Mouse (Mus musculus) hindbrain, embryonic 16.5 days (tissue): ENCODE measurements at regions not wholly inside any gene's neighbourhood (a gene's known extent, or its start where the extent isn't known, plus 50 kb on each side); places are given as distances from the start of the nearest gene placed in this dataset.

Experiments
- ATAC-seq: fragments of 200-750 bp; cut with Nextera tagmentation; 2 replicates; pipeline ENCODE4 v1.8.0; 2017; ENCODE audit warnings: moderate TSS enrichment, moderate library complexity
- H3K27ac ChIP-seq: fragments of 300-500 bp; sonication (generic); 2 replicates; pipeline ENCODE4 v1.5.1; 2014; ENCODE audit warnings: low read depth, mild to moderate bottlenecking, control low read depth, low read length, moderate library complexity
- H3K27me3 ChIP-seq: fragments of 300-500 bp; sonication (generic); replicated peaks from 2 replicates; pipeline ENCODE4 v1.6.1; 2014; ENCODE audit warnings: low read length; ENCODE audit not compliant: control insufficient read depth, insufficient read depth
- H3K36me3 ChIP-seq: fragments of 300-500 bp; sonication (generic); 2 replicates; pipeline ENCODE4 v1.6.1; 2014; ENCODE audit warnings: mild to moderate bottlenecking, low read length, moderate library complexity, mixed read lengths; ENCODE audit not compliant: control insufficient read depth, insufficient read depth
- H3K4me1 ChIP-seq: fragments of 300-500 bp; sonication (generic); 2 replicates; pipeline ENCODE4 v1.6.1; 2014; ENCODE audit warnings: low read depth, low read length; ENCODE audit not compliant: control insufficient read depth, insufficient read depth
- H3K4me2 ChIP-seq: fragments of 300-500 bp; sonication (generic); 2 replicates; pipeline ENCODE4 v1.6.1; 2014; ENCODE audit warnings: mild to moderate bottlenecking, low read length, control low read depth, moderate library complexity
- H3K4me3 ChIP-seq: fragments of 300-500 bp; sonication (generic); 2 replicates; pipeline ENCODE4 v1.5.1; 2014; ENCODE audit warnings: mild to moderate bottlenecking, low read length, control low read depth, moderate library complexity
- H3K9ac ChIP-seq: fragments of 300-500 bp; sonication (generic); 2 replicates; pipeline ENCODE4 v1.6.1; 2014; ENCODE audit warnings: low read depth, mild to moderate bottlenecking, control low read depth, low read length, moderate library complexity
- H3K9me3 ChIP-seq: fragments of 300-500 bp; sonication (generic); 2 replicates; pipeline ENCODE4 v1.6.1; 2014; ENCODE audit warnings: mild to moderate bottlenecking, low read length, moderate library complexity; ENCODE audit not compliant: control insufficient read depth
- WGBS: fragments of 180-500 bp; shearing (Covaris S2); extraction: QIAGEN DNeasy Blood & Tissue Kit; methylation state at CpG from one replicate; pipeline ENCODE4 v1.1.7; 2014; 5-methylcytosine and 5-hydroxymethylcytosine counted together

DNA sequence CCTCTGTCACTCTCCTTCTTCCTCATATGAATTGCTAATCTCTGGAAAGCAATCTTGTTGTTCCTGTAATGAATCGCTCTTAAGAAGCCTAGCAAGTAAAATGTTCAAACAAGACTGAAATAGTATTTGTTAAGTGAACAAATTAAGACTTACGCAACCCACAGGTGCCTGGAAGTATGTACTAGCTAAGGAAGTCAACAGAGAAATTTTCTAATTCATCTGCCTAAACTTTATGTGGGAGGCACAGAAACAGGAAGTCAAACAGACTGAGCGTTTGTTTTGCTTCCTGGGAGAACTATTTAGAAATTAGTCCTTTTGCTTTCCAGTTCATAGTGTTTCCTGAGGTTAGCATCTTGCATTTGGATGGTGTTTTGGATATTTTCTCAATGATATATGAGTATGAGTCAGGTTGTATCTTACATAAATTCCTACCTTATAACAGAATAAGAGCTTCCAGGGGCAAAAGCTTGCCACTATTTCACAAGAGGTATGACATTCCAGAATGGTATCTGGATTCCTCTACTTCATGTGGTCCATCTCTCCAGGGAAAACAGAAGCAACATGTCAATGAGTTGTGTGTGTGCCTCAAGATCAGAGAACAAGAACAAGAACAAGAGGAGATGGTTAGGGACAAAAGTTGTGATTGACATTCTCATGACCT is 87.5 kb upstream of the Rasa1 start:
- Histone ChIP-seq H3K4me3 (no peak overlapping the region), H3K4me2 (no peak overlapping the region), H3K4me1 (no peaks in the 10 kb centered on the region), H3K27me3 (no peaks in the 10 kb centered on the region), H3K9me3 (no peaks in the 10 kb centered on the region), H3K27ac (no peak overlapping the region), H3K9ac (no peak overlapping the region), H3K36me3 (no peaks in the 10 kb centered on the region)
- ATAC-seq, result no peak
- WGBS, result 89% methylated on average over 3 of the region's 3 CpGs

DNA sequence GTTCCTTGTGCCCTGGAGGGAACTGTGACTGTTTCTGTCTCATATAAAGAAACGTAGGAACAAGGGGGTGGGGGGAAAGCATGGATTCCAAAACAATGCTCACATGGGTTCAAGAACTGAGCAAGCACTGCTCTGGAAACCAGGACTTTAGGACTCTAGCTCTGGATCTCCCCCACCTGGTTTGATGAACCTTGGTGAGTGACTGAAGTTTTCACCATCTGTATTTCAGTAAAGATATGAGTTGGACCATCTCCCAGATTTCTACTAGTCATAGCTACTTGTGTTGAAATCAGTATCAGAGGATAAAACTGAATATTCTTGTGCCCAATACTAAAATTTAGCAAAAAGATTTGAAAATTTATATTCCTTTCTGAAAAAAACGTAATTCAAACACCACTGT is 70.7 kb upstream of the Rasa1 start:
- Histone ChIP-seq H3K36me3 (no peaks in the 10 kb centered on the region), H3K9ac (no peak overlapping the region), H3K9me3 (no peaks in the 10 kb centered on the region), H3K4me3 (no peak overlapping the region), H3K27me3 (no peaks in the 10 kb centered on the region), H3K27ac (no peak overlapping the region), H3K4me2 (no peak overlapping the region), H3K4me1 (no peaks in the 10 kb centered on the region)
- WGBS, result 75% methylated on average over 2 of the region's 2 CpGs
- no peak for ATAC-seq

DNA sequence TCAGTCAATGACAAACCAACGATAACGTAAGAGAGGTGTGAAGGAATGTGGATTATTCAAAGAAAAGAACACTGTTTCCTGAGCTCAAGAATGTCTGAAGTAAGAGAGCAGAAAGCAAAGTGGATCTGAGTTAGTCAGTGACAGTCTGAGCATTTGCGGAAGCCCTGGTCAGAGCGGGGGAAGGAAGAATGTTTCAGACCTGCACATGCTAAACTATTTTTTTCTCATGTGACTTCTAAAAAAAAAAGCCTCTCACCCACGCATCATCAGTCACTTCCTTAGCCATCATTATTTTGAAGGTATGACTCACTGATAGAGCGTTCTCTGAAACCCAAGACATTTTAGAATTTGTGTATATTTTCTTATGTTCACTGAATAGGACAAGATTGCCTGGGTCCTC is 70.2 kb upstream of the Rasa1 start:
- H3K4me1 ChIP-seq, result no peaks in the 10 kb centered on the region
- no peaks in the 10 kb centered on the region for H3K27me3 ChIP-seq
- H3K9me3 ChIP-seq, result no peaks in the 10 kb centered on the region
- WGBS, result 91% methylated on average over 6 of the region's 6 CpGs
- no peak overlapping the region for H3K4me3 ChIP-seq
- no peak for ATAC-seq
- no peak overlapping the region for H3K4me2 ChIP-seq
- no peaks in the 10 kb centered on the region for H3K36me3 ChIP-seq
- no peak overlapping the region for H3K27ac ChIP-seq
- H3K9ac ChIP-seq, result no peak overlapping the region

DNA sequence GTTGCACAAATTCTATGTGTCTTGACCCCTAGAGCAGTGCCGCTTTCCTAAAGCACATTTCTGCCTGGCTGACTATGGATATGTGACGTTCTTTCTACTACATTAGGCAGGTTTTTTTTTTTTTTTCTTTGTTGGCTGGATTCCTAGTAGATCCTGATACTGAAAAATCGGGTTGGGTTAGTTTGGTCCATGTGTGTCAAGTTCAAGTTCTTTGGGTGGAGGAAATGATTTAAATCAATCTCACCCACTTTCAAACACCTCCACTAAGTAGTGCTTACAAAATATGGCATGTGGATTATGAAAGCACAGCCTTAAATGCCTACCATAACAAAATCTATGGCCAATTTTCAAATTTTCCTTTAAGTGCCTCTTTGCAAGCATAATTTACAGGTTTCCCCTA is 63.1 kb upstream of the Rasa1 start:
- no peaks in the 10 kb centered on the region for H3K36me3 ChIP-seq
- H3K9me3 ChIP-seq, result no peaks in the 10 kb centered on the region
- H3K4me1 ChIP-seq, result no peaks in the 10 kb centered on the region
- 74% methylated on average over 3 of the region's 3 CpGs for WGBS
- H3K9ac ChIP-seq, result no peak overlapping the region
- no peaks in the 10 kb centered on the region for H3K27me3 ChIP-seq
- H3K4me2 ChIP-seq, result no peak overlapping the region
- no peak overlapping the region for H3K27ac ChIP-seq
- H3K4me3 ChIP-seq, result no peak overlapping the region
- no peak for ATAC-seq
